Comparison of ENCODE assay signal across 13 mouse cellular contexts in the genomic region with DNA sequence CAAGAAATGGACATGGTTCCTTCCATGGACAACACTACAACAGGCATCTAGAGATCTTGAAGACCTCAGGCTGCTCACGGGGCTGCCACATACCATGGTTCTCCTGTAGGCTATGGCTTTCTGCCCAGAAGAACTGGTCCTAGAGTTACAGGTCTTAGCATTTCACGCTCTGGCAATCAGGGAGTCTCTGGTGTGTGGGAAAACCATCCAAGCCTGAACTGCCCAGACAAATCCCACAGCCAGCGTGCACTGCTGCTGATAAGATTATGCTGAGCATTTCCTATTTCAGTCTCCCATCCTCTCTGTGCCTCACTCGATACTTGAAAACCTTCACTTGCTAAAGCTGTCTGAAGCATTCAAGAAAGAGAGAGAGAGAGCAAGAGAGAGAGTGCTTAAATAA.
A peak's percentile ranks its signal among the peaks of the same experiment; 100 is the strongest.
DNase-seq lines count a peak whose midpoint lies in the region; ATAC-seq lines count a peak whose summit lies in the region.
"Had no signal": no experiment of that assay in that cellular context is flagged by ENCODE, and none has a peak within 500 bp of the region (broad histone marks: within the 10 kb centered on the region; RNA-seq: fewer than 3 reads in every experiment).

No protein-coding gene starts in this region.

- intact Hi-C loops in heart, postnatal 25 days (cut with DNase I), result no loop called here

- peaks cover 16% of the 10 kb centered on the region for H3K4me1 ChIP-seq in heart, embryonic 11.5 days (ENCODE audit: control insufficient read depth, insufficient read depth, low read length)
- peaks cover 25% of the 10 kb centered on the region for H3K4me1 ChIP-seq in midbrain, embryonic 14.5 days (ENCODE audit: control insufficient read depth, insufficient read depth, low read length)
- peaks cover 12% of the 10 kb centered on the region for H3K4me1 ChIP-seq in midbrain, embryonic 16.5 days (ENCODE audit: control insufficient read depth, insufficient read depth, low read length)

- no peaks in the 10 kb centered on the region for H3K36me3 ChIP-seq in heart, embryonic 11.5 days (ENCODE audit: control insufficient read depth, insufficient read depth, low read length)
- no peaks in the 10 kb centered on the region for H3K36me3 ChIP-seq in midbrain, embryonic 14.5 days (ENCODE audit: control insufficient read depth, insufficient read depth, low read length)
- H3K36me3 ChIP-seq in midbrain, embryonic 16.5 days (ENCODE audit: control insufficient read depth, insufficient read depth, low read length), result no peaks in the 10 kb centered on the region
- H3K36me3 ChIP-seq: forebrain, embryonic 15.5 days; limb, embryonic 10.5 days had no signal

- no peak overlapping the region for H3K4me3 ChIP-seq in heart, embryonic 11.5 days (ENCODE audit: low read depth, low read length)
- H3K4me3 ChIP-seq in midbrain, embryonic 14.5 days (replicated peaks; ENCODE audit: low read depth, low read length), result no peak overlapping the region
- no peak overlapping the region for H3K4me3 ChIP-seq in midbrain, embryonic 16.5 days (ENCODE audit: low read depth, low read length)
- H3K4me3 ChIP-seq: forebrain, embryonic 15.5 days; limb, embryonic 10.5 days had no signal

- no peak overlapping the region for H3K27ac ChIP-seq in heart, embryonic 11.5 days (ENCODE audit: low read depth, low read length)
- peak overlapping the region; percentile 37; the same call in 1 of the 2 replicates for H3K27ac ChIP-seq in midbrain, embryonic 14.5 days (replicated peaks; ENCODE audit: low read depth, low read length)
- H3K27ac ChIP-seq in midbrain, embryonic 16.5 days (ENCODE audit: low read length), result no peak overlapping the region
- H3K27ac ChIP-seq: forebrain, embryonic 15.5 days; limb, embryonic 10.5 days had no signal

- H3K27me3 ChIP-seq in heart, embryonic 11.5 days (ENCODE audit: control insufficient read depth, insufficient read depth, low read length), result no peaks in the 10 kb centered on the region
- H3K27me3 ChIP-seq in midbrain, embryonic 14.5 days (ENCODE audit: control insufficient read depth, insufficient read depth, low read length), result no peaks in the 10 kb centered on the region
- H3K27me3 ChIP-seq in midbrain, embryonic 16.5 days (ENCODE audit: control insufficient read depth, insufficient read depth, low read depth, low read length), result no peaks in the 10 kb centered on the region
- H3K27me3 ChIP-seq: forebrain, embryonic 15.5 days had no signal

- WGBS in heart, embryonic 11.5 days (ENCODE audit: insufficient replicate concordance), result 11% methylated on average over 4 of the region's 4 CpGs
- WGBS in midbrain, embryonic 14.5 days, result 26% methylated on average over 4 of the region's 4 CpGs
- 38% methylated on average over 4 of the region's 4 CpGs for WGBS in midbrain, embryonic 16.5 days

- H3K9ac ChIP-seq in heart, embryonic 11.5 days (ENCODE audit: low read depth, low read length), result no peak overlapping the region
- no peak overlapping the region for H3K9ac ChIP-seq in midbrain, embryonic 14.5 days (replicated peaks; ENCODE audit: low read length)
- no peak overlapping the region for H3K9ac ChIP-seq in midbrain, embryonic 16.5 days (ENCODE audit: low read depth, low read length)
- H3K9ac ChIP-seq: forebrain, embryonic 15.5 days had no signal

- DNase-seq in heart, postnatal 25 days (ENCODE audit: low spot score), result no peak
- no peak for DNase-seq in midbrain, embryonic 14.5 days
- peak; percentile 18 for DNase-seq in kidney, postnatal 10 days
- no peak for DNase-seq in layer of hippocampus, adult 18-20 months (ENCODE audit: low spot score in 2 of 2)
- DNase-seq in embryo, embryonic 10 days (ENCODE audit: low spot score), result no peak
- DNase-seq: adrenal gland, adult 8-10 months; heart, postnatal 36 days; lung, postnatal 10 days had no signal

- peak overlapping the region; percentile 5; the same call in 1 of the 2 replicates for H3K4me2 ChIP-seq in heart, embryonic 11.5 days
- H3K4me2 ChIP-seq in midbrain, embryonic 14.5 days (ENCODE audit: low read length), result no peak overlapping the region
- no peak overlapping the region for H3K4me2 ChIP-seq in midbrain, embryonic 16.5 days (ENCODE audit: low read length)
- H3K4me2 ChIP-seq: forebrain, embryonic 15.5 days had no signal

- ATAC-seq in heart, embryonic 11.5 days (replicated peaks; ENCODE audit: insufficient number of reproducible peaks, low FRiP score, low TSS enrichment), result peak; percentile 31; the same call in 1 of the 2 replicates
- no peak for ATAC-seq in midbrain, embryonic 14.5 days (ENCODE audit: low FRiP score, low TSS enrichment)
- no peak for ATAC-seq in midbrain, embryonic 16.5 days
- ATAC-seq in granulocyte monocyte progenitor cell, adult 5-6 weeks (replicated peaks; ENCODE audit: poor library complexity, severe bottlenecking), result no peak
- ATAC-seq: forebrain, embryonic 15.5 days had no signal

- no peaks in the 10 kb centered on the region for H3K9me3 ChIP-seq in heart, embryonic 11.5 days (replicated peaks; ENCODE audit: control insufficient read depth, low read length)
- no peaks in the 10 kb centered on the region for H3K9me3 ChIP-seq in midbrain, embryonic 14.5 days (ENCODE audit: control insufficient read depth, low read length)
- no peaks in the 10 kb centered on the region for H3K9me3 ChIP-seq in midbrain, embryonic 16.5 days (replicated peaks; ENCODE audit: control insufficient read depth, low read length, poor library complexity, severe bottlenecking)
- H3K9me3 ChIP-seq: forebrain, embryonic 15.5 days; limb, embryonic 10.5 days had no signal
